Mouse (Mus musculus): Measurements from ENCODE around the gene Fam173a.

GRCm38 (mm10) chr17:25837076-25837410 lies 44.3 kb upstream of the Fam173a start, which contains the start of gene Rhbdl1:
- TF ChIP-seq CTCF (conservative IDR thresholded peaks at IDR 0.05; ENCODE audit: low read length), result no peak
- no peak for TF ChIP-seq POU5F1 (IDR thresholded peaks at IDR 0.05; ENCODE audit: borderline replicate concordance, low read length)
